Mouse (Mus musculus) limb, embryonic 11.5 days (tissue): ENCODE measurements around the gene Sema5b. TPM values are rescaled to one million over a fixed set of nuclear protein-coding genes. Genes with fewer than 3 reads are reported as not detected.
"Not testable (repeated sequence)": the region's sequence is repeated elsewhere in the genome, so short reads cannot be mapped to it uniquely, and the experiment has no call there.

Experiments
- ATAC-seq: fragments of 200-750 bp; cut with Nextera tagmentation; 2 replicates; pipeline ENCODE4 v1.8.0; 2017; ENCODE audit warnings: low read depth; ENCODE audit not compliant: insufficient number of reproducible peaks, low FRiP score, low TSS enrichment
- DNase-seq: peaks from one replicate; pipeline ENCODE4 v3.0.0-alpha.2; 2015; ENCODE audit warnings: low spot score
- H3K27ac ChIP-seq: fragments of 300-500 bp; sonication (generic); replicated peaks from 2 replicates; pipeline ENCODE4 v1.5.1; 2014; ENCODE audit warnings: low read depth, mild to moderate bottlenecking, low read length
- H3K27me3 ChIP-seq: fragments of 300-500 bp; sonication (generic); 2 replicates; pipeline ENCODE4 v1.6.1; 2014; ENCODE audit warnings: mild to moderate bottlenecking, low read length, mixed read lengths; ENCODE audit not compliant: control insufficient read depth, insufficient read depth
- H3K36me3 ChIP-seq: fragments of 300-500 bp; sonication (generic); 2 replicates; pipeline ENCODE4 v1.6.1; 2014; ENCODE audit warnings: mild to moderate bottlenecking, low read length, moderate library complexity, mixed read lengths; ENCODE audit not compliant: control insufficient read depth, insufficient read depth
- H3K4me1 ChIP-seq: fragments of 300-500 bp; sonication (generic); 2 replicates; pipeline ENCODE4 v1.6.1; 2014; ENCODE audit warnings: low read length, mixed read lengths; ENCODE audit not compliant: control insufficient read depth, insufficient read depth
- H3K4me2 ChIP-seq: fragments of 300-500 bp; sonication (generic); 2 replicates; pipeline ENCODE4 v1.6.1; 2014; ENCODE audit warnings: low read depth, mild to moderate bottlenecking, moderate library complexity; ENCODE audit not compliant: severe bottlenecking
- H3K4me3 ChIP-seq: fragments of 300-500 bp; sonication (generic); 2 replicates; pipeline ENCODE4 v1.5.1; 2014; ENCODE audit warnings: low read depth, low read length
- H3K9ac ChIP-seq: fragments of 300-500 bp; sonication (generic); 2 replicates; pipeline ENCODE4 v1.6.1; 2014; ENCODE audit warnings: mild to moderate bottlenecking, low read length
- H3K9me3 ChIP-seq: fragments of 300-500 bp; sonication (generic); 2 replicates; pipeline ENCODE4 v1.6.1; 2016; ENCODE audit warnings: low read length; ENCODE audit not compliant: control insufficient read depth
- WGBS: fragments of 180-500 bp; shearing (Covaris S2); extraction: QIAGEN DNeasy Blood & Tissue Kit; methylation state at CpG from one replicate; pipeline ENCODE4 v1.1.7; 2014; 5-methylcytosine and 5-hydroxymethylcytosine counted together
- polyA plus RNA-seq: library from polyadenylated mRNA; unstranded; fragments of >200 nt; fragmentation: Nextera tagmentation; extraction: Ambion mirVana; gene quantifications from 2 replicates; pipeline ENCODE4 v1.2.1, GENCODE M21; 2014

Gene Sema5b
- polyA plus RNA-seq, 1 experiment from 2014 or later = 2.6 TPM

GRCm38 (mm10) chr16:35564246-35564905 lies 23.4 kb downstream of the Sema5b start:
- Histone ChIP-seq H3K27me3 (no peaks in the 10 kb centered on the region), H3K27ac (no peak overlapping the region), H3K36me3 (no peaks in the 10 kb centered on the region), H3K9ac (peak overlapping the region; percentile 35; the same call in 1 of the 2 replicates), H3K4me3 (no peak overlapping the region), H3K9me3 (no peaks in the 10 kb centered on the region), H3K4me2 (no peak overlapping the region), H3K4me1 (peaks cover 4% of the 10 kb centered on the region; the same call in 1 of the 2 replicates)
- WGBS = 68% methylated on average over 22 of the region's 22 CpGs
- peak; percentile 85 for ATAC-seq
- DNase-seq = peak; percentile 79

GRCm38 (mm10) chr16:35565601-35566000 lies 24.7 kb downstream of the Sema5b start:
- H3K27me3 ChIP-seq, H3K9ac ChIP-seq, H3K9me3 ChIP-seq, H3K4me3 ChIP-seq, H3K4me2 ChIP-seq, H3K4me1 ChIP-seq, DNase-seq, ATAC-seq, H3K27ac ChIP-seq, H3K36me3 ChIP-seq: not testable (repeated sequence)
- 92% methylated on average over 5 of the region's 5 CpGs for WGBS

- H3K9ac ChIP-seq = no peak overlapping the region
- no peak overlapping the region for H3K27ac ChIP-seq
- WGBS = 82% methylated on average over 15 of the region's 15 CpGs
- H3K36me3 ChIP-seq = no peaks in the 10 kb centered on the region
- H3K4me3 ChIP-seq = no peak overlapping the region
- H3K27me3 ChIP-seq = no peaks in the 10 kb centered on the region
- DNase-seq (no peak), ATAC-seq (no peak)
- no peaks in the 10 kb centered on the region for H3K9me3 ChIP-seq
- H3K4me1 ChIP-seq = peaks cover 4% of the 10 kb centered on the region; the same call in 1 of the 2 replicates
- no peak overlapping the region for H3K4me2 ChIP-seq
These were observed 27.4 kb downstream of the Sema5b start for GRCm38 (mm10) chr16:35568225-35568880.

- ATAC-seq = no peak
- Histone ChIP-seq H3K4me1 (peaks cover 4% of the 10 kb centered on the region; the same call in 1 of the 2 replicates), H3K36me3 (no peaks in the 10 kb centered on the region), H3K4me3 (no peak overlapping the region), H3K4me2 (no peak overlapping the region), H3K9ac (no peak overlapping the region), H3K27ac (no peak overlapping the region), H3K27me3 (no peaks in the 10 kb centered on the region), H3K9me3 (no peaks in the 10 kb centered on the region)
- no peak for DNase-seq
- 51% methylated on average over 2 of the region's 2 CpGs for WGBS
These were observed 28.4 kb downstream of the Sema5b start for GRCm38 (mm10) chr16:35569347-35569746.

- DNase-seq (no peak), ATAC-seq (no peak)
- no peak overlapping the region for H3K9ac ChIP-seq
- H3K9me3 ChIP-seq = no peaks in the 10 kb centered on the region
- no peak overlapping the region for H3K4me2 ChIP-seq
- H3K4me3 ChIP-seq = no peak overlapping the region
- H3K36me3 ChIP-seq = no peaks in the 10 kb centered on the region
- no peaks in the 10 kb centered on the region for H3K4me1 ChIP-seq
- no peak overlapping the region for H3K27ac ChIP-seq
- H3K27me3 ChIP-seq = no peaks in the 10 kb centered on the region
- 48% methylated on average over 9 of the region's 9 CpGs for WGBS
These were observed 28.8 kb downstream of the Sema5b start for GRCm38 (mm10) chr16:35569758-35570157.

GRCm38 (mm10) chr16:35570627-35571026 lies 29.7 kb downstream of the Sema5b start:
- ATAC-seq = no peak
- 63% methylated on average over 12 of the region's 12 CpGs for WGBS
- H3K27ac ChIP-seq = no peak overlapping the region

GRCm38 (mm10) chr16:35573586-35573985 lies 32.6 kb downstream of the Sema5b start:
- Histone ChIP-seq H3K9me3 (no peaks in the 10 kb centered on the region), H3K27me3 (no peaks in the 10 kb centered on the region), H3K4me1 (peaks cover 3% of the 10 kb centered on the region; the same call in 1 of the 2 replicates), H3K27ac (no peak overlapping the region), H3K36me3 (no peaks in the 10 kb centered on the region), H3K9ac (no peak overlapping the region), H3K4me3 (no peak overlapping the region), H3K4me2 (no peak overlapping the region)
- DNase-seq (no peak), ATAC-seq (no peak)
- WGBS = 93% methylated on average over 3 of the region's 3 CpGs

More at GRCm38 (mm10) chr16:35570627-35571026, 29.7 kb downstream of the Sema5b start:
- DNase-seq = no peak
- Histone ChIP-seq H3K4me3 (no peak overlapping the region), H3K9me3 (no peaks in the 10 kb centered on the region), H3K36me3 (no peaks in the 10 kb centered on the region), H3K27me3 (no peaks in the 10 kb centered on the region), H3K4me2 (no peak overlapping the region), H3K4me1 (no peaks in the 10 kb centered on the region), H3K9ac (no peak overlapping the region)

- Histone ChIP-seq H3K27me3 (no peaks in the 10 kb centered on the region), H3K36me3 (no peaks in the 10 kb centered on the region), H3K4me2 (no peak overlapping the region), H3K9me3 (no peaks in the 10 kb centered on the region), H3K27ac (no peak overlapping the region), H3K9ac (no peak overlapping the region), H3K4me1 (peaks cover 3% of the 10 kb centered on the region; the same call in 1 of the 2 replicates), H3K4me3 (no peak overlapping the region)
- DNase-seq (no peak), ATAC-seq (no peak)
- WGBS = 68% methylated on average over 11 of the region's 11 CpGs
These were observed 36.4 kb downstream of the Sema5b start for GRCm38 (mm10) chr16:35577181-35577941.
